Mouse (Mus musculus) brain, embryonic 14.5 days (tissue): ENCODE data around the gene Ccn2.

Experiments used
- CTCF ChIP-seq: fragments of 200-500 bp; IDR thresholded peaks from 2 replicates; pipeline ENCODE4 v1.5.1; 2012; ENCODE audit warnings: inconsistent platforms, mild to moderate bottlenecking, moderate library complexity, borderline replicate concordance; ENCODE audit not compliant: insufficient read depth, insufficient read length; ENCODE audit errors: extremely low read depth
- POLR2A ChIP-seq: fragments of 200-500 bp; IDR thresholded peaks from 2 replicates; pipeline ENCODE4 v1.6.1; 2012; ENCODE audit warnings: mild to moderate bottlenecking, inconsistent platforms, borderline replicate concordance; ENCODE audit not compliant: poor library complexity, insufficient read depth, insufficient read length, severe bottlenecking; ENCODE audit errors: extremely low read depth

DNA sequence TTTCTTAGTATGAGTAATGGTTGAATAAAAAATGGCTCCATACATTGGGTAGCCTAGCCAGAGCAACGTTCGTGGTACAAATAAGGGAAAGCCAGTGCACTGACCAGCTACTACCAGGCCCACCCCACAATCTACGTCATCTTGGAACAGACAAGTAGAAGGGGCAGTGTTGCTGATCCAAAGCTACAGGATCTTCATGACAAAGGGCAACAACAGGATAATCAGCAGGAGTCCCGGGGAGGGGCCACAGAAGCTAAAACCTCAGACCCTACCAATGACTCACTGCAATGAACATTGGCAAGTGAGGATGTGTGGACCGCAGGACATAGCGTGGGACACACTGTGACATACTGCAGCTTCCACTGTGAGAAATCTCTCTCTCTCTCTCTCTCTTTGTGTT lies 20.6 kb downstream of the Ccn2 start:
- TF ChIP-seq CTCF (no peak), POLR2A (no peak)
